Mouse (Mus musculus) kidney, postnatal 0 days (tissue): ENCODE measurements around the gene Myh6. TPM values are rescaled to one million over a fixed set of nuclear protein-coding genes. Genes with fewer than 3 reads are reported as not detected.
"Not testable (repeated sequence)": the region's sequence is repeated elsewhere in the genome, so short reads cannot be mapped to it uniquely, and the experiment has no call there.

ENCODE experiments used
- ATAC-seq: fragments of 200-750 bp; cut with Nextera tagmentation; replicated peaks from 2 replicates; pipeline ENCODE4 v1.8.0; 2017; ENCODE audit warnings: low read depth, moderate number of reproducible peaks, moderate TSS enrichment, moderate library complexity; ENCODE audit not compliant: low FRiP score
- DNase-seq: peaks from one replicate; pipeline ENCODE4 v3.0.0-alpha.2; 2016; ENCODE audit warnings: low spot score
- H3K27ac ChIP-seq: fragments of 300-500 bp; sonication (generic); 2 replicates; pipeline ENCODE4 v1.5.1; 2014; ENCODE audit warnings: mild to moderate bottlenecking
- H3K27me3 ChIP-seq: fragments of 300-500 bp; sonication (generic); 2 replicates; pipeline ENCODE4 v1.6.1; 2014; ENCODE audit warnings: low read length, mixed read lengths; ENCODE audit not compliant: insufficient read depth
- H3K36me3 ChIP-seq: fragments of 300-500 bp; sonication (generic); 2 replicates; pipeline ENCODE4 v1.6.1; 2014; ENCODE audit warnings: low read length, mixed read lengths; ENCODE audit not compliant: insufficient read depth
- H3K4me1 ChIP-seq: fragments of 300-500 bp; sonication (generic); replicated peaks from 2 replicates; pipeline ENCODE4 v1.6.1; 2014; ENCODE audit warnings: antibody characterized with exemption, low read length, mixed read lengths; ENCODE audit not compliant: insufficient read depth
- H3K4me2 ChIP-seq: fragments of 300-500 bp; sonication (generic); 2 replicates; pipeline ENCODE4 v1.6.1; 2014; ENCODE audit warnings: mild to moderate bottlenecking, low read length, moderate library complexity, mixed read lengths
- H3K4me3 ChIP-seq: fragments of 300-500 bp; sonication (generic); replicated peaks from 2 replicates; pipeline ENCODE4 v1.5.1; 2014; ENCODE audit warnings: low read depth, low read length
- H3K9ac ChIP-seq: fragments of 300-500 bp; sonication (generic); 2 replicates; pipeline ENCODE4 v1.6.1; 2014; ENCODE audit warnings: low read depth, low read length
- H3K9me3 ChIP-seq: fragments of 300-500 bp; sonication (generic); replicated peaks from 2 replicates; pipeline ENCODE4 v1.6.1; 2016; ENCODE audit warnings: low read length, inconsistent platforms, mixed read lengths
- CTCF ChIP-seq: IDR thresholded peaks from 2 replicates; pipeline ENCODE4 v1.5.1; 2016; ENCODE audit warnings: antibody characterized with exemption, low read depth, mild to moderate bottlenecking, moderate library complexity
- WGBS: fragments of 180-500 bp; shearing (Covaris S2); extraction: QIAGEN DNeasy Blood & Tissue Kit; methylation state at CpG from one replicate; pipeline ENCODE4 v1.1.7; 2014; 5-methylcytosine and 5-hydroxymethylcytosine counted together
- polyA plus RNA-seq: library from polyadenylated mRNA; unstranded; fragments of >200 nt; fragmentation: Nextera tagmentation; extraction: Ambion mirVana; gene quantifications from 2 replicates; pipeline ENCODE4 v1.2.1, GENCODE M21; 2015

Gene Myh6
- polyA plus RNA-seq, 1 experiment from 2014 or later: 0.62 TPM

DNA sequence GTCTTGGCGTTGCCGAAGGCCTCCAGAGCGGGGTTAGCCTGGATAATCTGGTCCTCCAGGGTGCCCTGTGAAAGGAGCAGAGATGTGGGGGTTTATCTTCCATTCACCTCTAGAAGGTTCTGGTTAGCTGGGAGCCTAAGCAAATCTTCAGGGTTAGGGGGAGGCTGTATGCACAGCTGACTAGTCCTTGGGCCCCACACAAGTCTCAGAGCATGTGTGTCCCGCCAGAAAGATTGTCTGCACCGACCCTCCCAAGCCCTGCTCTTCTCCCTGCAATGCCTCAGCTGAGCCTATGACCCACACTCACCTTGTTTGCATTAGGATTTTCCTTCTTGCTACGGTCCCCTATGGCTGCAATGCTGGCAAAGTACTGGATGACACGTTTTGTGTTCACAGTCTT lies 4.0 kb downstream of the Myh6 start:
- TF ChIP-seq CTCF: no peak
- H3K9ac ChIP-seq: no peak overlapping the region

GRCm38 (mm10) chr14:54961487-54961886 lies 5.2 kb downstream of the Myh6 start:
- Histone ChIP-seq H3K9me3 (no peaks in the 10 kb centered on the region), H3K36me3 (no peaks in the 10 kb centered on the region), H3K4me1 (no peaks in the 10 kb centered on the region), H3K9ac (no peak overlapping the region), H3K27me3 (no peaks in the 10 kb centered on the region), H3K27ac (no peak overlapping the region), H3K4me3 (no peak overlapping the region), H3K4me2 (no peak overlapping the region)
- no peak for DNase-seq
- no peak for TF ChIP-seq CTCF
- ATAC-seq: no peak
- 76% methylated on average over 5 of the region's 5 CpGs for WGBS

More for the DNA sequence above, 4.0 kb downstream of the Myh6 start:
- Histone ChIP-seq H3K4me1 (no peaks in the 10 kb centered on the region), H3K9me3 (no peaks in the 10 kb centered on the region), H3K36me3 (no peaks in the 10 kb centered on the region), H3K4me3 (no peak overlapping the region), H3K4me2 (no peak overlapping the region), H3K27me3 (no peaks in the 10 kb centered on the region), H3K27ac (no peak overlapping the region)
- WGBS: 81% methylated on average over 7 of the region's 7 CpGs
- ATAC-seq: no peak
- DNase-seq: no peak

- Histone ChIP-seq H3K4me2 (no peak overlapping the region), H3K36me3 (no peaks in the 10 kb centered on the region), H3K4me3 (no peak overlapping the region), H3K9ac (no peak overlapping the region), H3K4me1 (no peaks in the 10 kb centered on the region), H3K27me3 (no peaks in the 10 kb centered on the region), H3K27ac (no peak overlapping the region), H3K9me3 (no peaks in the 10 kb centered on the region)
- ATAC-seq (no peak), DNase-seq (no peak)
- 62% methylated on average over 10 of the region's 10 CpGs for WGBS
- no peak for TF ChIP-seq CTCF
Measured at GRCm38 (mm10) chr14:54960769-54961168, 6.0 kb downstream of the Myh6 start.

DNA sequence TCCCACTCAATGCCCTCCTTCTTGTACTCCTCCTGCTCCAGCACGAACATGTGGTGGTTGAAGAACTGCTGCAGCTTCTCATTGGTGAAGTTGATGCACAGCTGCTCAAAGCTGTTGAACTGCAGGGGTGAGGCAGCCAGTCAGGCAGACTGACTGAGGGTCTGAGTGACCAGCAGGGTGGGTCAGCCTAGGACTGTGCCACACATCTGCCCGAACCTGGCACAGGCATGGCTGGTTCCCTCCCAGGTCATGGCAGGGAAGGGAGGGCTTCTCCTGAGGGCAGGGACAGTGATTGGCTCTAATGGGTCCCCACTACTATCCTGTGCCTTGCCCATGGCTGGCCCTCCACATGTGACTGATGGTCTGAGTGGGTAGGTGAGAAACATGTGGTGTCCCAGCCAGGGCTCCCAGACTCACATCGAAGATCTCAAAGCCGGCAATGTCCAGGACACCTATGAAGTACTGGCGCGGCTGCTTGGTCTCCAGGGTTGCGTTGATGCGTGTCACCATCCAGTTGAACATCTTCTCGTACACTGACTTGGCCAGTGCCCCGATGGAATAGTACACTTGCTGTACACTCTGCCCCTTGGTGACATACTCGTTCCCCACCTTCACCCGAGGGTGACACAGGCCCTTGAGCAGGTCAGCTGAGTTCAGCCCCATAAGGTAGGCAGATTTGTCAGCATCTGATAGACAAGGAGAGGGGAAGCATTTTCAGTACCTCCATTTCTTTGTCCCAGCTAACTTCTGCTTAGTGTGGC lies 6.7 kb downstream of the Myh6 start:
- not testable (repeated sequence) for H3K27ac ChIP-seq, H3K4me1 ChIP-seq, H3K4me2 ChIP-seq, H3K36me3 ChIP-seq, H3K9ac ChIP-seq, DNase-seq, H3K4me3 ChIP-seq, H3K9me3 ChIP-seq, H3K27me3 ChIP-seq, ATAC-seq
- WGBS: 90% methylated on average over 11 of the region's 12 CpGs

DNA sequence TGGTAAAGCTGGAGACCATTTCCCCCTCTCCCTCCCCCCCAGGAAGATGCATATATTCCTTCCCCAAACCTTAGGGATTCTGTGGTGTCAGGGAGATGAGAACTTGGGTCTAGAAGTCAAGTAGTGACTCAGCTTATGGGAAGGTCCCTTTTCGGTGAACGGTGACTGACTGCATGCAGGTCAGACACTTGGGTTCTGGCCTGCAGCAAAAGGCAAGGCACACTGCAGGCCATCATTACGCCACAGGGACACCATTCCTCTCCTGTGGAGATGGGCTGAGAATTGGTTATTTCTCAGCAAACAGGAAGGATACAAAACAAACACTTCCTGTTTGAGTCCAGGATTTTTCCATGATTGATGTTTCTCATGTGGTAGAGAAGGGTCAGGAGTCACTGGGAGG lies 7.5 kb downstream of the Myh6 start:
- 74% methylated on average over 3 of the region's 3 CpGs for WGBS
- H3K4me1 ChIP-seq: no peaks in the 10 kb centered on the region

GRCm38 (mm10) chr14:54958503-54958902 lies 8.2 kb downstream of the Myh6 start:
- Histone ChIP-seq H3K36me3 (no peaks in the 10 kb centered on the region), H3K4me1 (no peaks in the 10 kb centered on the region), H3K27me3 (no peaks in the 10 kb centered on the region), H3K9me3 (no peaks in the 10 kb centered on the region), H3K9ac (no peak overlapping the region), H3K4me3 (no peak overlapping the region), H3K27ac (no peak overlapping the region), H3K4me2 (no peak overlapping the region)
- TF ChIP-seq CTCF: no peak
- 76% methylated on average over 4 of the region's 4 CpGs for WGBS
- ATAC-seq (no peak), DNase-seq (no peak)

More for the DNA sequence above, 7.5 kb downstream of the Myh6 start:
- no peak for ATAC-seq
- Histone ChIP-seq H3K27me3 (no peaks in the 10 kb centered on the region), H3K27ac (no peak overlapping the region), H3K4me2 (no peak overlapping the region), H3K9me3 (no peaks in the 10 kb centered on the region), H3K9ac (no peak overlapping the region), H3K36me3 (no peaks in the 10 kb centered on the region), H3K4me3 (no peak overlapping the region)
- DNase-seq: no peak
- TF ChIP-seq CTCF: no peak

DNA sequence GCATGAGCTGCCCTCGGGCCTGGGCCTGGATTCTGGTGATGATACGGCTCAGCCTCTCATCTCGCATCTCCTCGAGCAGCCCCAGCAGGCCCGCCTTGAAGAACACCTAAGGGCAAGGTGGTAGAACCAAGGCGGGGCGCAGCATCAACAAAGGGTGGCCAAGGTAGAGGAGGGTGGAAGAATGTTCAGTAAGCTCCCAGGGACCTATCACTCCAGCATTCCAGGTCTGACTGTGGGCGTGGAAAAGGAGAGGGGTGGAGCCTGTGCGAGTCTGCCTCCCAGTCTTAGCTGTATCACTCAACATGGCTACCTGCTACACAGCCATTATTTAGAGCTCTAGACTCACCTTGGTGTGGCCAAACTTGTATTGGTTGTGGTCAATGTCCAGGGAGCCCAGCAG lies 10.2 kb downstream of the Myh6 start:
- H3K36me3 ChIP-seq: no peaks in the 10 kb centered on the region
- no peak for TF ChIP-seq CTCF
- 89% methylated on average over 9 of the region's 9 CpGs for WGBS

More for the DNA sequence above, 10.2 kb downstream of the Myh6 start:
- no peak overlapping the region for H3K4me3 ChIP-seq
- DNase-seq (no peak), ATAC-seq (no peak)
- no peak overlapping the region for H3K27ac ChIP-seq
- no peak overlapping the region for H3K4me2 ChIP-seq
- no peaks in the 10 kb centered on the region for H3K4me1 ChIP-seq
- H3K27me3 ChIP-seq: no peaks in the 10 kb centered on the region
- H3K9me3 ChIP-seq: no peaks in the 10 kb centered on the region
- H3K9ac ChIP-seq: no peak overlapping the region
